Mouse (Mus musculus): ENCODE measurements around the gene Qk. TPM values are rescaled to one million over a fixed set of nuclear protein-coding genes. Genes with fewer than 3 reads are reported as not detected.

The Qk gene
- polyA plus RNA-seq (2015; fragmentation: Nextera tagmentation; extraction: Ambion mirVana) = 47.6 and 52.5 TPM in 2 replicates

- Histone ChIP-seq H3K9ac (peak within 1 kb of the TSS; percentile 97), H3K4me1 (replicated peaks) (peaks cover 22% of the 10 kb centered on the region), H3K27ac (peak within 1 kb of the TSS; percentile 99), H3K27me3 (no peaks in the 10 kb centered on the region), H3K9me3 (no peaks in the 10 kb centered on the region), H3K4me3 (peak within 1 kb of the TSS; percentile 90), H3K4me2 (peak within 1 kb of the TSS; percentile 67), H3K36me3 (peaks cover under 1% of the 10 kb centered on the region; the same call in 1 of the 2 replicates)
- WGBS = under 1% methylated on average over 83 of the region's 86 CpGs
- ATAC-seq (ENCODE audit: low FRiP score) = peak; percentile 88
Observed at GRCm38 (mm10) chr17:10319685-10320455, at the start of gene Qk. Gene Qk (minus strand): TSS chr17:10319854.

GRCm38 (mm10) chr17:10367044-10367443, 47.4 kb upstream of the Qk start:
- ATAC-seq (ENCODE audit: low FRiP score) = no peak
- no peaks in the 10 kb centered on the region for H3K4me1 ChIP-seq (replicated peaks)
- 85% methylated on average over 5 of the region's 5 CpGs for WGBS

GRCm38 (mm10) chr17:10366577-10366976, 46.9 kb upstream of the Qk start:
- no peaks in the 10 kb centered on the region for H3K36me3 ChIP-seq
- no peak overlapping the region for H3K9ac ChIP-seq
- no peaks in the 10 kb centered on the region for H3K27me3 ChIP-seq
- H3K4me3 ChIP-seq = no peak overlapping the region
- no peaks in the 10 kb centered on the region for H3K4me1 ChIP-seq (replicated peaks)
- ATAC-seq (ENCODE audit: low FRiP score) = no peak
- 0 out of 2 replicates have a peak overlapping the region, but pooled peaks have one; percentile 2 for H3K27ac ChIP-seq
- no peak overlapping the region for H3K4me2 ChIP-seq
- no peaks in the 10 kb centered on the region for H3K9me3 ChIP-seq
- 84% methylated on average over 4 of the region's 4 CpGs for WGBS

More at GRCm38 (mm10) chr17:10367044-10367443, 47.4 kb upstream of the Qk start:
- H3K4me3 ChIP-seq = no peak overlapping the region
- H3K4me2 ChIP-seq = no peak overlapping the region
- H3K9ac ChIP-seq = no peak overlapping the region
- H3K27ac ChIP-seq = 0 out of 2 replicates have a peak overlapping the region, but pooled peaks have one; percentile 2
- H3K36me3 ChIP-seq = no peaks in the 10 kb centered on the region
- no peaks in the 10 kb centered on the region for H3K9me3 ChIP-seq
- no peaks in the 10 kb centered on the region for H3K27me3 ChIP-seq

DNA sequence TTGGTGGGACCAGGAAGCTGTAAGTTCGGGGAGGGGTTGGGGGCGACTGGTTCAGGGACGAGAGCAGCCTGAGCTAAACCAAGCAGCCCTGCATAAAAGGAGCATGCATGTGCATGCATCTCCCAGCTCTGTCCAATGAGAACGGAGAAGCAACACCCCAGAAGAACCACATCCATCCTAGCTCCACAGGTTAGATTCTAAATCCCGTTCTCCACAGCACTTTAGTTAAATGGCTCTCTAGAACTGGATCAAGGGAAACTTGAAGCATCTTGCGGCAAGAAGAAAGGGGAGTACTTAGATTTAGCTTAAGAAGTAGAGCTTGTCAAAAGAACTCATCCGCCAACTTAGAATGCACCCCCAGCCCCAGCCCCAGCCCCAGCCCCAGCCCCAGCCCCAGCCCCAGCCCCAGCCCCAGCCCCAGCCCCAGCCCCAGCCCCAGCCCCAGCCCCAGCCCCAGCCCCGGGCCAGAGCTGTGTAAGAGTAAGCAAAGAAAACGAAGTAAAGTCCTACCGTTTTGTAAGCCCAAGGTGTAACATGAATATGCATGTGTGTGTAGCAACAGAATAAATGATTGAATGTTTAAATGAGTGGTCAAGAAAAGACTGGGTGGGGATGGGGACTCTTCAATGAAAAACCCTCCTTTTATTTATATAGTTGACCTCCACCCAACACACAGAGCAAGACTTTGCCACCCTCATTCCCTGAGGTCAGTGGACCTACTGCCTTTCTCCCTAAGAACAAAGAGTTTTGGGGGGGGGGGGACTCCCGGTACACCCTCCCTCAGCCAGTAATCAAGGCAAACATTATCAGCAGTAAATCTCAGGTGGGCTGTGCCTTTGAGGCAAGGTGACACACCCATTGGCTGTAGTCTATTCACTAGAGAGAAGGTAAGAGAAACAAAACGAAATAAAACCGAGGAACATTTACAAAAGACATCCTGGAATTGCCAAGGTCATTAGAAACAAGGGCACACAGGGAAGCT, 46.1 kb upstream of the Qk start:
- Histone ChIP-seq H3K9me3 (no peaks in the 10 kb centered on the region), H3K36me3 (no peaks in the 10 kb centered on the region), H3K4me2 (no peak overlapping the region), H3K9ac (no peak overlapping the region), H3K27me3 (no peaks in the 10 kb centered on the region), H3K4me1 (replicated peaks) (0 out of 2 replicates have a peak, but pooled peaks cover under 1% of the 10 kb centered on the region), H3K27ac (no peak overlapping the region), H3K4me3 (no peak overlapping the region)
- ATAC-seq (ENCODE audit: low FRiP score) = no peak
- WGBS = 78% methylated on average over 13 of the region's 13 CpGs

DNA sequence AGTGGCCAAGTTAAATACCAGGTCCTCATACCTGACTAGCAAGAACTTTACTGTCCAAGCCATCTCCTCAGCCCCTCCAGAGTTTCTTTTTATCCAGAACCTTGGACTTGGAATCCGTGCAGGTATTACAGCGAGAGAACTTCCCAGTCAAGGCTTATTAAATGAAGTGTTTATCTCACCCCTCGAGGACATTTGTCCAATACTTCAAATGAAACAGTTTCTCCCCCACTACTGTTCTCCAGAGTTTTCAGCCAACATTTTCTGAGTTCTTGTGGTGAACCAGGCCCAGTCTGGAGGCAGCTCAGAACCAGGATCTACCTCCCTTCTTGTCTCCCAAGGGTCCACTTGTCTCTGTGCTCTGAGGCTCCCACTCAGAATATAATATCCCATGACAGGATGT, 43.5 kb upstream of the Qk start:
- Histone ChIP-seq H3K36me3 (no peaks in the 10 kb centered on the region), H3K4me3 (no peak overlapping the region), H3K4me2 (no peak overlapping the region), H3K9ac (no peak overlapping the region), H3K27me3 (no peaks in the 10 kb centered on the region), H3K27ac (no peak overlapping the region), H3K9me3 (no peaks in the 10 kb centered on the region), H3K4me1 (replicated peaks) (peaks cover 4% of the 10 kb centered on the region; the same call in 1 of the 2 replicates)
- WGBS = 93% methylated on average over 3 of the region's 3 CpGs
- no peak for ATAC-seq (ENCODE audit: low FRiP score)

DNA sequence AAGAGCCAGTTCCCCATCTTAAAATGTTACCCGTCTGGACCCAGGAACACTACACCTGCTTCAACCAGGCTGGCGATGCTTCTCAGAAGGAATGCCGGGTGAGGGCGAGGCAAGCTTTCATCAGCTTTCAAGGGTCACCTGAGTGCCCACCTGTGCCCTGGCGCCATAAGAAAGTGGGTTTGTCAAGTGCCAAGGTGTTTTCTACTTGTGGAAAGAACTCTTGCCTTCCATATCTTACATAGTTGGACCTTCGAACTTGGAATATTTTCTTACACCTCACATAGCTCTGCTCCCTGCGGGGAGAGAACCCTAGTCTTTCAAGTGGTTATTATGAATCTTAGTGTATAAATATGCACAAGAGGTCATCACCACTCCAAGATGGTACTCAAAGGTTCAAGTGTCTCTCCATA, 42.2 kb upstream of the Qk start:
- Histone ChIP-seq H3K27ac (no peak overlapping the region), H3K4me3 (no peak overlapping the region), H3K36me3 (no peaks in the 10 kb centered on the region), H3K9me3 (no peaks in the 10 kb centered on the region), H3K4me2 (no peak overlapping the region), H3K9ac (no peak overlapping the region), H3K4me1 (replicated peaks) (peaks cover 7% of the 10 kb centered on the region), H3K27me3 (no peaks in the 10 kb centered on the region)
- WGBS = 95% methylated on average over 7 of the region's 7 CpGs
- ATAC-seq (ENCODE audit: low FRiP score) = no peak

- 75% methylated on average over 4 of the region's 4 CpGs for WGBS
- Histone ChIP-seq H3K4me3 (no peak overlapping the region), H3K36me3 (no peaks in the 10 kb centered on the region), H3K27me3 (no peaks in the 10 kb centered on the region), H3K27ac (no peak overlapping the region), H3K9me3 (no peaks in the 10 kb centered on the region), H3K4me1 (replicated peaks) (peaks cover 17% of the 10 kb centered on the region), H3K9ac (no peak overlapping the region), H3K4me2 (no peak overlapping the region)
- no peak for ATAC-seq (ENCODE audit: low FRiP score)
Observed at GRCm38 (mm10) chr17:10360738-10361137, 41.1 kb upstream of the Qk start.

DNA sequence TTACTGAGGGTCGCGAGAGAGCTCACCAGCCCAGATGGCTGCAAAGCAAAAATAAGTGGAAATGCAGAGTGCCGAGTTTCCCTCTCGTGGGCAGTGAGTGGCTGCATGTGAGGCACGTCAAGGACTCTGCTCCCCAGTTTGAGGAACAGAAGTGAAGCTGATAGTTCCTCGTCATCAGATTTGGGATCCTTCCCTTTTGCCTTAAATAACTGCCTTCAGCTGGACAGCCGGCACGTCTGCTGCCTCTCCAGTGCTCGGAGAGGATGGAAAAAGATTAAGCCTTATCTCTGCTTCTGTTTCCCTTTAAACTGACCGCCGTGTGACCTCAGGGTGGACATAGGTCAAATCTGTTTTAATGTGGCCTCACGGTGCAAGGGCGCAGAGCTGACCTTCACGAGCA, 39.8 kb upstream of the Qk start:
- H3K9me3 ChIP-seq = no peaks in the 10 kb centered on the region
- H3K36me3 ChIP-seq = no peaks in the 10 kb centered on the region
- H3K27ac ChIP-seq = no peak overlapping the region
- no peak overlapping the region for H3K4me2 ChIP-seq
- no peak for ATAC-seq (ENCODE audit: low FRiP score)
- no peak overlapping the region for H3K4me3 ChIP-seq
- no peak overlapping the region for H3K9ac ChIP-seq
- peaks cover 18% of the 10 kb centered on the region for H3K4me1 ChIP-seq (replicated peaks)
- H3K27me3 ChIP-seq = no peaks in the 10 kb centered on the region
- 83% methylated on average over 14 of the region's 14 CpGs for WGBS

- no peak for ATAC-seq (ENCODE audit: low FRiP score)
- Histone ChIP-seq H3K9ac (no peak overlapping the region), H3K4me3 (no peak overlapping the region), H3K4me2 (no peak overlapping the region), H3K9me3 (no peaks in the 10 kb centered on the region), H3K27ac (no peak overlapping the region), H3K4me1 (replicated peaks) (peaks cover 18% of the 10 kb centered on the region), H3K36me3 (no peaks in the 10 kb centered on the region), H3K27me3 (no peaks in the 10 kb centered on the region)
- 53% methylated on average over 12 of the region's 12 CpGs for WGBS
Observed at GRCm38 (mm10) chr17:10357348-10357747, 37.7 kb upstream of the Qk start.

DNA sequence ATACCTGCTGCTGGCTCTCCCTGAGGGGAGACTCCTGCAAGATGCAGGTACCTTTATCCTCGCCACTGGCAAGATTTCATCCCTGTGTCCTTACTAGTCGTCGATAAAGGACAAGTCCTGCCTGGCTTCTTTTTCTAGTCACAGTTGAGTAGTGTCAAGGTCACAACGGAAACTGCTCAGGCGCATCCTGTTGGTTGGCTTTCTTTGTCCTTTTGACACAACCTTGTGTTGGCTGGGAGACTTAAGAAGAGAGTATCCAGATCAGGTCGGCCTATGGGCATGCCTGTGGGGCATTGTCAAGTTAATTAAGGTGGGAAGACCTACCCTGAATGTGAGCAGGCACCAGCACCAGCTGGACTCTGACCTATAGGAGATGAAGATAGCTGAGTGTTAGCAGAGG, 36.6 kb upstream of the Qk start:
- 59% methylated on average over 6 of the region's 6 CpGs for WGBS
- no peaks in the 10 kb centered on the region for H3K27me3 ChIP-seq

GRCm38 (mm10) chr17:10355746-10356145, 36.1 kb upstream of the Qk start:
- H3K9me3 ChIP-seq = no peaks in the 10 kb centered on the region
- no peak overlapping the region for H3K4me2 ChIP-seq
- no peak overlapping the region for H3K27ac ChIP-seq
- peaks cover 17% of the 10 kb centered on the region for H3K4me1 ChIP-seq (replicated peaks)
- H3K27me3 ChIP-seq = no peaks in the 10 kb centered on the region
- H3K4me3 ChIP-seq = no peak overlapping the region
- no peak for ATAC-seq (ENCODE audit: low FRiP score)
- 53% methylated on average over 8 of the region's 8 CpGs for WGBS
- no peak overlapping the region for H3K9ac ChIP-seq
- H3K36me3 ChIP-seq = no peaks in the 10 kb centered on the region

More for the DNA sequence above, 36.6 kb upstream of the Qk start:
- no peak overlapping the region for H3K4me2 ChIP-seq
- no peak overlapping the region for H3K27ac ChIP-seq
- H3K4me1 ChIP-seq (replicated peaks) = peaks cover 18% of the 10 kb centered on the region
- no peak overlapping the region for H3K4me3 ChIP-seq
- H3K36me3 ChIP-seq = no peaks in the 10 kb centered on the region
- H3K9me3 ChIP-seq = no peaks in the 10 kb centered on the region
- H3K9ac ChIP-seq = no peak overlapping the region
- no peak for ATAC-seq (ENCODE audit: low FRiP score)

GRCm38 (mm10) chr17:10338286-10338685, 18.6 kb upstream of the Qk start:
- peaks cover 27% of the 10 kb centered on the region for H3K4me1 ChIP-seq (replicated peaks)
- H3K9me3 ChIP-seq = no peaks in the 10 kb centered on the region
- no peak for ATAC-seq (ENCODE audit: low FRiP score)
- H3K27me3 ChIP-seq = no peaks in the 10 kb centered on the region
- 66% methylated on average over 10 of the region's 10 CpGs for WGBS
- no peak overlapping the region for H3K4me2 ChIP-seq
- no peak overlapping the region for H3K4me3 ChIP-seq
- no peak overlapping the region for H3K9ac ChIP-seq
- H3K27ac ChIP-seq = no peak overlapping the region
- H3K36me3 ChIP-seq = no peaks in the 10 kb centered on the region

Data from hindbrain, embryonic 13.5 days (tissue).